Mouse (Mus musculus) liver, embryonic 13.5 days (tissue): ENCODE data around the gene Katna1. TPM values are rescaled to one million over a fixed set of nuclear protein-coding genes. Genes with fewer than 3 reads are reported as not detected.
"Not testable (repeated sequence)": the region's sequence is repeated elsewhere in the genome, so short reads cannot be mapped to it uniquely, and the experiment has no call there.

Experiments
- ATAC-seq: fragments of 200-750 bp; cut with Nextera tagmentation; 2 replicates; pipeline ENCODE4 v1.8.0; 2017; ENCODE audit warnings: low read depth, mild to moderate bottlenecking, moderate number of reproducible peaks, moderate library complexity
- DNase-seq: peaks from one replicate; pipeline ENCODE4 v3.0.0; 2022
- H3K27ac ChIP-seq: fragments of 300-500 bp; sonication (generic); 2 replicates; pipeline ENCODE4 v1.5.1; 2015; ENCODE audit warnings: moderate library complexity, mild to moderate bottlenecking, inconsistent platforms
- H3K27me3 ChIP-seq: fragments of 300-500 bp; sonication (generic); 2 replicates; pipeline ENCODE4 v1.6.1; 2015; ENCODE audit warnings: mild to moderate bottlenecking, inconsistent platforms
- H3K36me3 ChIP-seq: fragments of 300-500 bp; sonication (generic); 2 replicates; pipeline ENCODE4 v1.6.1; 2015; ENCODE audit warnings: mild to moderate bottlenecking, inconsistent platforms
- H3K4me1 ChIP-seq: fragments of 300-500 bp; sonication (generic); replicated peaks from 2 replicates; pipeline ENCODE4 v1.6.1; 2015; ENCODE audit warnings: inconsistent platforms
- H3K4me2 ChIP-seq: fragments of 300-500 bp; sonication (generic); 2 replicates; pipeline ENCODE4 v1.6.1; 2015; ENCODE audit warnings: inconsistent platforms, mild to moderate bottlenecking, moderate library complexity
- H3K4me3 ChIP-seq: fragments of 300-500 bp; sonication (generic); replicated peaks from 2 replicates; pipeline ENCODE4 v1.5.1; 2015; ENCODE audit warnings: mild to moderate bottlenecking, inconsistent platforms
- H3K9ac ChIP-seq: fragments of 300-500 bp; sonication (generic); 2 replicates; pipeline ENCODE4 v1.6.1; 2015; ENCODE audit warnings: mild to moderate bottlenecking, inconsistent platforms
- H3K9me3 ChIP-seq: fragments of 300-500 bp; sonication (generic); replicated peaks from 2 replicates; pipeline ENCODE4 v1.6.1; 2016; ENCODE audit warnings: inconsistent platforms
- WGBS: fragments of 180-500 bp; shearing (Covaris S2); methylation state at CpG from one replicate; pipeline ENCODE4 v1.1.7; 2015; ENCODE audit not compliant: insufficient replicate concordance; 5-methylcytosine and 5-hydroxymethylcytosine counted together
- polyA plus RNA-seq: library from polyadenylated mRNA; unstranded; fragments of >200 nt; fragmentation: Nextera tagmentation; extraction: Ambion mirVana; gene quantifications from 2 replicates; pipeline ENCODE4 v1.2.1, GENCODE M21; 2015

Katna1 gene
- polyA plus RNA-seq, 1 experiment from 2014 or later = 33.9 TPM

GRCm38 (mm10) chr10:7726501-7726812, 657 bp downstream of the Katna1 start:
- H3K4me1 ChIP-seq = peaks cover 27% of the 10 kb centered on the region
- no peaks in the 10 kb centered on the region for H3K27me3 ChIP-seq
- no peaks in the 10 kb centered on the region for H3K36me3 ChIP-seq
- H3K4me2 ChIP-seq = peak overlapping the region; percentile 86
- DNase-seq (no peak), ATAC-seq (no peak)
- WGBS = under 1% methylated on average over 8 of the region's 8 CpGs
- H3K27ac ChIP-seq = peak overlapping the region; percentile 79
- peak overlapping the region; percentile 73 for H3K4me3 ChIP-seq
- H3K9me3 ChIP-seq = no peaks in the 10 kb centered on the region
- H3K9ac ChIP-seq = peak overlapping the region; percentile 80

- H3K27me3 ChIP-seq = no peaks in the 10 kb centered on the region
- H3K4me3 ChIP-seq = peak overlapping the region; percentile 73
- no peaks in the 10 kb centered on the region for H3K9me3 ChIP-seq
- H3K4me2 ChIP-seq = peak overlapping the region; percentile 86
- DNase-seq = no peak
- peaks cover 27% of the 10 kb centered on the region for H3K4me1 ChIP-seq
- ATAC-seq = no peak
- 16% methylated on average over 3 of the region's 3 CpGs for WGBS
- peak overlapping the region; percentile 80 for H3K9ac ChIP-seq
- no peaks in the 10 kb centered on the region for H3K36me3 ChIP-seq
- no peak overlapping the region for H3K27ac ChIP-seq
Observed at GRCm38 (mm10) chr10:7727011-7727410, 1.2 kb downstream of the Katna1 start.

GRCm38 (mm10) chr10:7731582-7731981, 5.8 kb downstream of the Katna1 start:
- Histone ChIP-seq H3K27ac (no peak overlapping the region), H3K36me3 (no peaks in the 10 kb centered on the region), H3K4me3 (no peak overlapping the region), H3K4me1 (peaks cover 29% of the 10 kb centered on the region), H3K4me2 (no peak overlapping the region), H3K9me3 (no peaks in the 10 kb centered on the region), H3K9ac (no peak overlapping the region), H3K27me3 (no peaks in the 10 kb centered on the region)
- ATAC-seq = no peak
- no peak for DNase-seq

GRCm38 (mm10) chr10:7737122-7737521, 11.3 kb downstream of the Katna1 start:
- H3K27ac ChIP-seq = 0 out of 2 replicates have a peak overlapping the region, but pooled peaks have one; percentile 1
- no peak overlapping the region for H3K4me3 ChIP-seq
- peaks cover 5% of the 10 kb centered on the region for H3K36me3 ChIP-seq
- DNase-seq = no peak
- H3K9ac ChIP-seq = no peak overlapping the region
- no peak overlapping the region for H3K4me2 ChIP-seq
- H3K27me3 ChIP-seq = no peaks in the 10 kb centered on the region
- ATAC-seq = no peak
- H3K4me1 ChIP-seq = peaks cover 28% of the 10 kb centered on the region
- H3K9me3 ChIP-seq = no peaks in the 10 kb centered on the region

GRCm38 (mm10) chr10:7737914-7738313, 12.1 kb downstream of the Katna1 start:
- ATAC-seq = peak; percentile 84
- H3K9ac ChIP-seq = no peak overlapping the region
- H3K4me1 ChIP-seq = peaks cover 28% of the 10 kb centered on the region
- no peak overlapping the region for H3K4me3 ChIP-seq
- WGBS = 26% methylated on average over 3 of the region's 3 CpGs
- DNase-seq = peak; percentile 19
- no peaks in the 10 kb centered on the region for H3K27me3 ChIP-seq
- peaks cover 9% of the 10 kb centered on the region for H3K36me3 ChIP-seq
- peak overlapping the region; percentile 49 for H3K27ac ChIP-seq
- no peak overlapping the region for H3K4me2 ChIP-seq
- no peaks in the 10 kb centered on the region for H3K9me3 ChIP-seq

- not testable (repeated sequence) for DNase-seq, H3K9ac ChIP-seq, H3K27ac ChIP-seq, H3K4me2 ChIP-seq, H3K9me3 ChIP-seq, H3K27me3 ChIP-seq, H3K4me1 ChIP-seq, ATAC-seq, H3K4me3 ChIP-seq
- peaks cover 64% of the 10 kb centered on the region for H3K36me3 ChIP-seq
- WGBS = 82% methylated on average over 6 of the region's 6 CpGs
Observed at GRCm38 (mm10) chr10:7745528-7745927, 19.7 kb downstream of the Katna1 start.

GRCm38 (mm10) chr10:7748752-7749151, 23.0 kb downstream of the Katna1 start:
- no peak overlapping the region for H3K27ac ChIP-seq
- H3K4me1 ChIP-seq = no peaks in the 10 kb centered on the region
- ATAC-seq (peak; percentile 26; the same call in 1 of the 2 replicates), DNase-seq (no peak)
- peaks cover 67% of the 10 kb centered on the region for H3K36me3 ChIP-seq
- H3K4me2 ChIP-seq = no peak overlapping the region
- no peak overlapping the region for H3K4me3 ChIP-seq
- no peaks in the 10 kb centered on the region for H3K9me3 ChIP-seq
- 61% methylated on average over 6 of the region's 6 CpGs for WGBS
- H3K27me3 ChIP-seq = no peaks in the 10 kb centered on the region
- H3K9ac ChIP-seq = no peak overlapping the region

GRCm38 (mm10) chr10:7757544-7757943, 31.7 kb downstream of the Katna1 start:
- peaks cover 11% of the 10 kb centered on the region for H3K4me1 ChIP-seq
- H3K9me3 ChIP-seq = no peaks in the 10 kb centered on the region
- H3K9ac ChIP-seq = no peak overlapping the region
- peaks cover 56% of the 10 kb centered on the region for H3K36me3 ChIP-seq
- peak; percentile 58; the same call in 1 of the 2 replicates for ATAC-seq
- 34% methylated on average over 2 of the region's 2 CpGs for WGBS
- H3K4me3 ChIP-seq = no peak overlapping the region
- H3K27ac ChIP-seq = no peak overlapping the region
- H3K27me3 ChIP-seq = no peaks in the 10 kb centered on the region
- no peak for DNase-seq
- no peak overlapping the region for H3K4me2 ChIP-seq

- DNase-seq (no peak), ATAC-seq (no peak)
- H3K9ac ChIP-seq = no peak overlapping the region
- no peaks in the 10 kb centered on the region for H3K9me3 ChIP-seq
- peaks cover 76% of the 10 kb centered on the region for H3K36me3 ChIP-seq
- no peak overlapping the region for H3K4me3 ChIP-seq
- 80% methylated on average over 4 of the region's 4 CpGs for WGBS
- H3K27ac ChIP-seq = no peak overlapping the region
- no peaks in the 10 kb centered on the region for H3K4me1 ChIP-seq
- H3K4me2 ChIP-seq = no peak overlapping the region
- H3K27me3 ChIP-seq = no peaks in the 10 kb centered on the region
Observed at GRCm38 (mm10) chr10:7772346-7772745, 46.5 kb downstream of the Katna1 start.

- 80% methylated on average over 1 of the region's 1 CpGs for WGBS
- no peak overlapping the region for H3K4me3 ChIP-seq
- ATAC-seq = no peak
Observed at GRCm38 (mm10) chr10:7772769-7773168, 47.0 kb downstream of the Katna1 start.

GRCm38 (mm10) chr10:7775421-7775820, 49.6 kb downstream of the Katna1 start:
- H3K27me3 ChIP-seq = no peaks in the 10 kb centered on the region
- H3K36me3 ChIP-seq = peaks cover 58% of the 10 kb centered on the region
- peaks cover 17% of the 10 kb centered on the region for H3K4me1 ChIP-seq
- H3K4me3 ChIP-seq = no peak overlapping the region
- ATAC-seq = no peak
- DNase-seq = no peak
- H3K9me3 ChIP-seq = no peaks in the 10 kb centered on the region
- H3K27ac ChIP-seq = no peak overlapping the region
- 87% methylated on average over 8 of the region's 8 CpGs for WGBS
- no peak overlapping the region for H3K4me2 ChIP-seq
- no peak overlapping the region for H3K9ac ChIP-seq

More at GRCm38 (mm10) chr10:7772769-7773168, 47.0 kb downstream of the Katna1 start:
- Histone ChIP-seq H3K27ac (no peak overlapping the region), H3K9me3 (no peaks in the 10 kb centered on the region), H3K4me2 (no peak overlapping the region), H3K4me1 (no peaks in the 10 kb centered on the region), H3K27me3 (no peaks in the 10 kb centered on the region), H3K9ac (no peak overlapping the region), H3K36me3 (peaks cover 76% of the 10 kb centered on the region)
- DNase-seq = no peak

GRCm38 (mm10) chr10:7778361-7778760, 52.6 kb downstream of the Katna1 start:
- no peak for DNase-seq
- ATAC-seq = no peak
- Histone ChIP-seq H3K4me2 (no peak overlapping the region), H3K27ac (no peak overlapping the region), H3K4me1 (peaks cover 23% of the 10 kb centered on the region), H3K36me3 (peaks cover 31% of the 10 kb centered on the region), H3K4me3 (no peak overlapping the region), H3K9ac (no peak overlapping the region), H3K9me3 (no peaks in the 10 kb centered on the region), H3K27me3 (no peaks in the 10 kb centered on the region)
- WGBS = 83% methylated on average over 3 of the region's 3 CpGs
